Mouse (Mus musculus) midbrain, embryonic 14.5 days (tissue): Measurements from ENCODE around the gene Apobec1. TPM values are rescaled to one million over a fixed set of nuclear protein-coding genes. Genes with fewer than 3 reads are reported as not detected.

Experiments
- ATAC-seq: fragments of 200-750 bp; cut with Nextera tagmentation; 2 replicates; pipeline ENCODE4 v1.8.0; 2017; ENCODE audit warnings: moderate number of reproducible peaks, moderate library complexity; ENCODE audit not compliant: low FRiP score, low TSS enrichment
- DNase-seq: peaks from one replicate; pipeline ENCODE4 v3.0.0-alpha.2; 2015
- H3K27ac ChIP-seq: fragments of 300-500 bp; sonication (generic); replicated peaks from 2 replicates; pipeline ENCODE4 v1.5.1; 2014; ENCODE audit warnings: mild to moderate bottlenecking, low read depth, low read length, moderate library complexity
- H3K27me3 ChIP-seq: fragments of 300-500 bp; sonication (generic); 2 replicates; pipeline ENCODE4 v1.6.1; 2014; ENCODE audit warnings: low read length, control low read depth, mixed read lengths; ENCODE audit not compliant: control insufficient read depth, insufficient read depth
- H3K36me3 ChIP-seq: fragments of 300-500 bp; sonication (generic); 2 replicates; pipeline ENCODE4 v1.6.1; 2014; ENCODE audit warnings: low read length, control low read depth; ENCODE audit not compliant: control insufficient read depth, insufficient read depth
- H3K4me1 ChIP-seq: fragments of 300-500 bp; sonication (generic); 2 replicates; pipeline ENCODE4 v1.6.1; 2014; ENCODE audit warnings: mild to moderate bottlenecking, antibody characterized with exemption, low read length, control low read depth; ENCODE audit not compliant: control insufficient read depth, insufficient read depth
- H3K4me2 ChIP-seq: fragments of 300-500 bp; sonication (generic); 2 replicates; pipeline ENCODE4 v1.6.1; 2014; ENCODE audit warnings: mild to moderate bottlenecking, low read length, moderate library complexity
- H3K4me3 ChIP-seq: fragments of 300-500 bp; sonication (generic); replicated peaks from 2 replicates; pipeline ENCODE4 v1.5.1; 2014; ENCODE audit warnings: low read depth, low read length
- H3K9ac ChIP-seq: fragments of 300-500 bp; sonication (generic); replicated peaks from 2 replicates; pipeline ENCODE4 v1.6.1; 2014; ENCODE audit warnings: mild to moderate bottlenecking, low read length, moderate library complexity
- H3K9me3 ChIP-seq: fragments of 300-500 bp; sonication (generic); 2 replicates; pipeline ENCODE4 v1.6.1; 2016; ENCODE audit warnings: low read length, control low read depth, mixed read lengths; ENCODE audit not compliant: control insufficient read depth
- WGBS: fragments of 180-500 bp; shearing (Covaris S2); extraction: QIAGEN DNeasy Blood & Tissue Kit; methylation state at CpG from one replicate; pipeline ENCODE4 v1.1.7; 2014; 5-methylcytosine and 5-hydroxymethylcytosine counted together
- polyA plus RNA-seq: library from polyadenylated mRNA; unstranded; fragments of >200 nt; fragmentation: Nextera tagmentation; extraction: Ambion mirVana; gene quantifications from 2 replicates; pipeline ENCODE4 v1.2.1, GENCODE M21; 2014

Apobec1 gene
- polyA plus RNA-seq, 1 experiment from 2014 or later, result 1.6 TPM

GRCm38 (mm10) chr6:122627469-122628108, 25.3 kb upstream of the Apobec1 start:
- 53% methylated on average over 20 of the region's 20 CpGs for WGBS
- H3K4me3 ChIP-seq, result no peak overlapping the region
- DNase-seq (no peak), ATAC-seq (no peak)
- H3K4me2 ChIP-seq, result 0 out of 2 replicates have a peak overlapping the region, but pooled peaks have one; percentile 11
- H3K4me1 ChIP-seq, result no peaks in the 10 kb centered on the region
- H3K9me3 ChIP-seq, result no peaks in the 10 kb centered on the region
- H3K27me3 ChIP-seq, result no peaks in the 10 kb centered on the region
- no peak overlapping the region for H3K9ac ChIP-seq
- no peaks in the 10 kb centered on the region for H3K36me3 ChIP-seq
- no peak overlapping the region for H3K27ac ChIP-seq

DNA sequence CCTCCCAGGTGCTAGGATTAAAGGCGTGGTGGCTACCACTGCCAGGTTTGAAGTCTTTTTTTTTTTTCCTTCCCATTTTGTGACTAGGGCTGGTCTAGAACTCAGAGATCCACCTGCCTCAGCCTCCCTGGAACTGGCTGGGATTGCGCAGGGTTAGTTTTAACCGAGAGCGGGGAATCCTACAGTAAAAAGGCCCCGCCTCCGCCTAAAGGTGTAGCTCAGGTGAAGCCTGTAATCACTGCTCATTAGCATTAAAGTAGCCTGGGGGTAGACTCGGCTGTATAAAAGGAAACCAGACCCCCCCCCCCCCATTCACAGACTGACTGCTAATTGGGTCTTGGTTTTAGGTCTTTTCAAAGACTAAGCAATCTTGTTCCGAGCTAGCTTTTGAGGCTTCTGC, 23.9 kb upstream of the Apobec1 start, which contains the start of gene Dppa3:
TSS of gene Dppa3 (plus strand) at position 301 of the 400 bp plus-strand sequence.
- Histone ChIP-seq H3K9ac (no peak within 1 kb of the TSS), H3K4me2 (no peak within 1 kb of the TSS), H3K4me1 (no peaks in the 10 kb centered on the region), H3K36me3 (no peaks in the 10 kb centered on the region), H3K4me3 (no peak within 1 kb of the TSS), H3K27me3 (no peaks in the 10 kb centered on the region), H3K9me3 (no peaks in the 10 kb centered on the region), H3K27ac (no peak within 1 kb of the TSS)
- no peak for DNase-seq
- no peak for ATAC-seq
- WGBS, result 95% methylated on average over 8 of the region's 8 CpGs

DNA sequence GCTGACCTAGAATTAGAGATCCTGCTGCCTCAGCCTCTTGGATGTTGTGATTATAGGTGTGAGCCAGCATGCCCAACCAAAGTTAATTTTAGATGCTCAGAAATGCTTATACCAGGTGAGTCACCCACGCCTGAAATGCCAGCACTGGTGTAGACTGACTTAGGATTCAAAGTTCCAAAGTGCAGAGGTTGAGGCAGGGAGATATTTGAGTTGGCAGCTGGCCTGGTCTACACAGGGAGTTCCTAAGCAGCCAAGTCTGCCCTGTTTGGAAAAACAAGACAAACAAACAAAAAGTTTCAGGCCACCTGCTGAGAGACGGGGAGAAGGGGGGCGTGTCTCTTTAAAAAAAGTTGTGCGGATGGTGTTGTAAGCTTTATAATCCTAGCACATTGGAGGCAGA, 22.9 kb upstream of the Apobec1 start:
- no peak overlapping the region for H3K4me3 ChIP-seq
- WGBS, result 88% methylated on average over 4 of the region's 4 CpGs
- H3K27ac ChIP-seq, result no peak overlapping the region
- H3K9ac ChIP-seq, result no peak overlapping the region
- no peaks in the 10 kb centered on the region for H3K9me3 ChIP-seq
- DNase-seq (no peak), ATAC-seq (no peak)
- no peaks in the 10 kb centered on the region for H3K36me3 ChIP-seq
- no peaks in the 10 kb centered on the region for H3K27me3 ChIP-seq
- no peak overlapping the region for H3K4me2 ChIP-seq
- no peaks in the 10 kb centered on the region for H3K4me1 ChIP-seq

DNA sequence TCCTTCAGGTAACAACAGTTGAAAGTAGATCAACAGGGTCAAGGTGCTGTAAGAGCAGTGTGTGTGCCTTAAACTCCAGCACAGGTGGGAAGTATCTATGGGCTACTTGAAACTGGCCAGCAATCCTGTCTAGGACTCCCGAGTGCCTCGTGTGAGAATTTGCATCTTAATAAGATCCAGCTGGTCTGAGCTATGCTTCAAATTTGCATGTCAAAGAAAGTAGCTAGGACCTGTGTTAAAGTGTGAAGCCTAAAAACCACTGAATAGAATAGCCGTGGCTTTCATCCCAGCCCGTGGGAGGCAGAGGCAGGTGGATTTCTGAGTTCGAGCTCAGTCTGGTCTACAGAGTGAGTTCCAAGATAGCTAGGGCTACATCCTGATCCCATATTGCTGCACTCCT, 22.2 kb upstream of the Apobec1 start:
- ATAC-seq (no peak), DNase-seq (no peak)
- no peak overlapping the region for H3K9ac ChIP-seq
- H3K4me3 ChIP-seq, result no peak overlapping the region
- 29% methylated on average over 5 of the region's 5 CpGs for WGBS
- H3K27ac ChIP-seq, result no peak overlapping the region
- H3K36me3 ChIP-seq, result no peaks in the 10 kb centered on the region
- H3K27me3 ChIP-seq, result no peaks in the 10 kb centered on the region
- H3K4me1 ChIP-seq, result no peaks in the 10 kb centered on the region
- no peaks in the 10 kb centered on the region for H3K9me3 ChIP-seq
- no peak overlapping the region for H3K4me2 ChIP-seq

- ATAC-seq (no peak), DNase-seq (no peak)
- Histone ChIP-seq H3K9ac (no peak overlapping the region), H3K4me2 (no peak overlapping the region), H3K4me3 (no peak overlapping the region), H3K27ac (no peak overlapping the region), H3K27me3 (no peaks in the 10 kb centered on the region), H3K36me3 (no peaks in the 10 kb centered on the region), H3K9me3 (no peaks in the 10 kb centered on the region), H3K4me1 (no peaks in the 10 kb centered on the region)
- 96% methylated on average over 6 of the region's 6 CpGs for WGBS
Observed at GRCm38 (mm10) chr6:122621066-122621465, 18.8 kb upstream of the Apobec1 start.

- Histone ChIP-seq H3K27me3 (no peaks in the 10 kb centered on the region), H3K27ac (no peak overlapping the region), H3K9ac (no peak overlapping the region), H3K4me2 (no peak overlapping the region), H3K4me1 (no peaks in the 10 kb centered on the region), H3K9me3 (no peaks in the 10 kb centered on the region), H3K36me3 (no peaks in the 10 kb centered on the region), H3K4me3 (no peak overlapping the region)
- ATAC-seq (no peak), DNase-seq (no peak)
- 79% methylated on average over 3 of the region's 3 CpGs for WGBS
Observed at GRCm38 (mm10) chr6:122616022-122616421, 13.8 kb upstream of the Apobec1 start.

DNA sequence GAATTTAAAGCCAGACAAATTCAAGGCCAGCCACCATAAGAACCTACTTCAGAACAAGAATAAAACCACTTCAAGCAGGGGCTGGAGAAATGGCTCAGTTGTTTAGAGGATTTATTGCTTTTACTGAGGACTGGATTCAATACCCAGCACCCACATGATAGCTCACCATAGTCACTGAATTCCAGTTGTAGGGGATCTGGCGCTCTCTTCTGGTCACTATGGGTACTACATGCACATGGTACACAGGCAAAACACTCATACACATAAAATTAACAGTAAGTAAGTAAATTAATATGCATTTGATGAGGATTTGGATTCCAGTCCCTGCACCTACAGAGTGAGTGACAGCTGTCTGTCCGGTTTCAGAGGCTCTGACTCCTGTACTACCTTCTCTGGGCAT, 11.8 kb upstream of the Apobec1 start:
- Histone ChIP-seq H3K27ac (no peak overlapping the region), H3K36me3 (no peaks in the 10 kb centered on the region), H3K9ac (no peak overlapping the region), H3K4me1 (no peaks in the 10 kb centered on the region), H3K4me2 (no peak overlapping the region), H3K27me3 (no peaks in the 10 kb centered on the region), H3K4me3 (no peak overlapping the region), H3K9me3 (no peaks in the 10 kb centered on the region)
- no peak for ATAC-seq
- WGBS, result 56% methylated on average over 2 of the region's 2 CpGs
- DNase-seq, result no peak

DNA sequence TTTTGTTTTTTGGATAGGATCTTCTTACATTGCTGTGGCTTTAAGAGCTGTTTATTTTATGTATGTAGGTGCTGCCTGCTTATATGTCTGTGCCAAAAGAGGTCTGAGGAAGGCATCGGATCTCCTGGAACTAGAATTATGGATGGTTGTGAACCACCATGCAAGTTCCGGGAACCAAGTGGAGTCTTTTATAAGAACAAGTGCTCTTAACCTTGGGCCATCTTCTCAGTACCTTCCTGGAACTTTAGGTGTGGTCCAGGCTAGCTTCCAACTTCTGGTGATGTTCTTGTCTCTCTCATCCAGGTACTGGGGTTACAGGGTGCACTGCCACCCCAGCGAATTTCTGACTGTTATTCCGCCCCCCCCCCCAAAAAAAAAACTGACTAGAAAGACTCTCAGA, 10.2 kb upstream of the Apobec1 start:
- H3K36me3 ChIP-seq, result no peaks in the 10 kb centered on the region
- H3K9ac ChIP-seq, result no peak overlapping the region
- H3K27me3 ChIP-seq, result no peaks in the 10 kb centered on the region
- WGBS, result 88% methylated on average over 4 of the region's 4 CpGs
- H3K27ac ChIP-seq, result no peak overlapping the region
- no peaks in the 10 kb centered on the region for H3K4me1 ChIP-seq
- no peak overlapping the region for H3K4me3 ChIP-seq
- no peak overlapping the region for H3K4me2 ChIP-seq
- H3K9me3 ChIP-seq, result no peaks in the 10 kb centered on the region
- no peak for ATAC-seq
- no peak for DNase-seq

DNA sequence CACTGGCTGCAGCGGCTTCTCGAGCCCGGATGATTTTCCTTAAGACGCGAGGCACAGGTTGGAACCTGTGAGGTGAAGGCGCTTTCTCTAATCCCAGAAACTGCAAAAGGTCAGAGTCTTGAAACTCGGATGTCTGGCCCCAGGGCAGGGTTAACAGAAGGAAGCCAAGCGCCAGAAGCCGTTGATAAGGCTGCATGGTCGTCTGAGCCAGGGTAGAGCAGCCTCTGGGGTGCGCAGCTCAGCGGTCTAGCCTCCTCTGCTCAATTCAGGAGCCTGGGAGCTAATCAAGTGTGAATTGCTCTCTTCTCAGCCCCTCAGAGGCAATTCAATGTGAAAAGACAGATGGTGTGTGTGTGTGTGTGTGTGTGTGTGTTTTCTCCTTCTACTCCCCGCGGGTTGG, 7.5 kb upstream of the Apobec1 start, which contains the start of gene Gdf3:
TSS of gene Gdf3 (minus strand) at position 317 of the 400 bp plus-strand sequence.
- ATAC-seq (no peak), DNase-seq (no peak)
- no peak within 1 kb of the TSS for H3K27ac ChIP-seq
- H3K4me3 ChIP-seq, result no peak within 1 kb of the TSS
- H3K36me3 ChIP-seq, result no peaks in the 10 kb centered on the region
- H3K9me3 ChIP-seq, result no peaks in the 10 kb centered on the region
- no peaks in the 10 kb centered on the region for H3K4me1 ChIP-seq
- no peaks in the 10 kb centered on the region for H3K27me3 ChIP-seq
- 69% methylated on average over 14 of the region's 14 CpGs for WGBS
- no peak within 1 kb of the TSS for H3K9ac ChIP-seq
- H3K4me2 ChIP-seq, result no peak within 1 kb of the TSS
